Mouse (Mus musculus): ENCODE measurements around the gene Perm1. TPM values are rescaled to one million over a fixed set of nuclear protein-coding genes. Genes with fewer than 3 reads are reported as not detected.

Perm1 gene
- polyA plus RNA-seq, 1 experiment from 2014 or later = 5.4 TPM

DNA sequence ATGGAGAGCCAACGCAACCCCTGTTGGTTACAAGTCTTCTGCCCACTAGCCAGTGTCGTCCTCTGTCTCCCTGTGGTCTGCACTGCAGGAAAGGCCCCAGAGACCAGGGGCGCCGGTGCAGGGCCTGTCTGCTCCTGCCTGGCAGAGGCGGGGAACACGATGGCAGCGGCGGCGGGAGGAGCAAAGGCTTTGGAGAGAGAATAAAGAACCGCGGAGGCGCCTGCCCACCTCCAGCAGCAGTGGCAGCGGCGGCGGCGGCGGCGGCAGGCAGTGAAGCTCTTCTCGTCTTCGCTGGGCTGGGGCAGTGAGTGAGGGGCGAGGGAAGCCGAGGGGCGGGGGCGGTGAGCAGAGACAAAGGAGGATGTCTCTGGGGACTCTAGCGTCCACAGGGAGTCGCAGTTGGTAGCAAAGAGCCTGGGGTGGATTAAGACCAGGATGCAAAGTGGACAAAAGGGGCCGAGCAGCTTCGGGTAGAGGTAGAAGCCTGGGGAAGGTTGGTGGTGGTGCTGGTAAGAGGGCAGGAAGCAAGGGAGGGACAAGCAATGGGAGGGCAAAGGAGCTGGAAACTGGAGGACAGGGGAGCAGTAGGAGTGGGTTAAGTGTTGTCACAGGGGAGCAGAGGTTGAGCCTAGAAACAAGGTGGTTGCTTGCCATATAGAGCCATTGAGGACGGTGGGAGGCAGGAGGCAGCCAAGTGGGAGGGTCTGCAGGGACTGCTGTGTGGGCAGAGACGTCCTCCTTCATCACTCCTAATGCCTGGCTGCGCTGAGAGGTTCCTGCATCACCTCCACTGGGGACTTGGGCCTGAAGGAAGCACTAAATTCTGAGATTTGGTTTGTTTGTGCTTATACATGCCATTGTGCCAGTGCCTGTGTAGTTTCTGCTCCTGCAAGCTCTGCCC lies 29.5 kb upstream of the Perm1 start:
- 23% methylated on average over 31 of the region's 31 CpGs for WGBS
- Histone ChIP-seq H3K9ac (ENCODE audit: low read length) (peak overlapping the region; percentile 42), H3K4me3 (replicated peaks; ENCODE audit: low read length) (peak overlapping the region; percentile 2)

DNA sequence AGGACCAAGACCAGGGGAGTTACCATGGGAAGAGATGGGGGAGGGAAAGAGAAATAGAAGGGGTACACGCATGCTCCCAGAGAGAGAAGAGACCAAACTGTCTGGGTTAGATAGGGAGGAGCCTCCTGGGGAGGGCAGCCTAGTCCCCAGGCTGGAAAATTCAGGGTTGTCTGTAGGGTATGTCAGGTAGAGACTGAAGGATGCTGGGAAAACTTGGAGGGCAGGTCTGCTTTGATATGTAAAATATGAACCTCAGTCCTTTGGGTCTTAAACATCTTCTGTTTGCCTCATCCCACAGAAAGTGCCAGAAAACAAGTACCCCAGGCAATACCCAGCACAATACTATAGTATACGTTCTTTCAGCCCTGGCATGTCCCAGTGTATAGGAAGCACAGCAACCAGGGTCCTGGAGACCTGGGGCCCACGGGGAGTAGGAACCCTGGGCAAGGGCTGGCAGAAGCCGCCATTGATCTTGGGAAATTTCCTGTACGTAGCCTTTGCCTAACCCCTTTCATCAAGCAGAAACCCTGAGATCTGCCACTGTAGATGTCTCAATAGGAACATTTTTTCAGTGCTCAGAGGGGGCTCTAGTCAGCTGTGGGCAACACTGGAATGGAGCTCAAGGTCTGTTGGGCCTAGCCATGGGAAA lies 27.4 kb upstream of the Perm1 start:
- Histone ChIP-seq H3K4me3 (replicated peaks; ENCODE audit: low read length) (no peak overlapping the region), H3K4me2 (ENCODE audit: low read depth, low read length) (no peak overlapping the region), H3K9me3 (replicated peaks; ENCODE audit: control insufficient read depth, low read length) (no peaks in the 10 kb centered on the region), H3K36me3 (ENCODE audit: control insufficient read depth, insufficient read depth, low read length) (no peaks in the 10 kb centered on the region), H3K27me3 (ENCODE audit: control insufficient read depth, insufficient read depth, low read length) (no peaks in the 10 kb centered on the region), H3K9ac (ENCODE audit: low read length) (0 out of 2 replicates have a peak overlapping the region, but pooled peaks have one; percentile 18), H3K4me1 (ENCODE audit: control insufficient read depth, insufficient read depth, low read length) (peaks cover 44% of the 10 kb centered on the region), H3K27ac (ENCODE audit: low read length) (0 out of 2 replicates have a peak overlapping the region, but pooled peaks have one; percentile 39)
- no peak for ATAC-seq (ENCODE audit: insufficient read depth, low FRiP score)
- WGBS = 70% methylated on average over 5 of the region's 5 CpGs

More for the DNA sequence above, 29.5 kb upstream of the Perm1 start:
- no peak overlapping the region for H3K27ac ChIP-seq (ENCODE audit: low read length)
- H3K4me1 ChIP-seq (ENCODE audit: control insufficient read depth, insufficient read depth, low read length) = peaks cover 25% of the 10 kb centered on the region
- no peaks in the 10 kb centered on the region for H3K27me3 ChIP-seq (ENCODE audit: control insufficient read depth, insufficient read depth, low read length)
- H3K4me2 ChIP-seq (ENCODE audit: low read depth, low read length) = peak overlapping the region; percentile 31
- ATAC-seq (ENCODE audit: insufficient read depth, low FRiP score) = no peak
- H3K9me3 ChIP-seq (replicated peaks; ENCODE audit: control insufficient read depth, low read length) = no peaks in the 10 kb centered on the region
- no peaks in the 10 kb centered on the region for H3K36me3 ChIP-seq (ENCODE audit: control insufficient read depth, insufficient read depth, low read length)

DNA sequence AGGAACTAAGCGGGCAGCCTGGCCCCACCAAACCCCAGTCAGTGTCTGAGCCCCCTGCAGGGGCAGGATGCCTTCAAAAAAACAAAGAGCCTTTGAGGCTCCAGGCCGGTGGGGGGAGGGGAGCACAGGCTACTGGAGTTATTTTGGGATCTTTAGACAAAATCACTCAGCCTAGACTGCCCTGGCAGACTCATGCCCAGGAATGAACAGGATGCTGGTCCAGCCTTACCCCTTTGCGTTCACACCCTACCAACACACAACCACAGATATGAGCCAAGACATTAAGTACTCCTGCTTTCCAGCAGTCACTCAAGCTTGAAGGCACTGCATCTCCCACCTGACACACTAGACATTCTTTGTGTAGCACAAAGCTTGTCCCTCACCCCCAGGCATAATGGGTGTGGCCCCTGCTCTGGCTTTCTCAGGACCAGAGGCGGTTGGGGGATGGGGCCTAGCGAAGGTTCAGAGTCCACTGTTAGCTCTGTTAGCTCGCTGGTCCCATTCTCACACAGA lies 26.8 kb upstream of the Perm1 start:
- Histone ChIP-seq H3K36me3 (ENCODE audit: control insufficient read depth, insufficient read depth, low read length) (no peaks in the 10 kb centered on the region), H3K27me3 (ENCODE audit: control insufficient read depth, insufficient read depth, low read length) (no peaks in the 10 kb centered on the region), H3K4me3 (replicated peaks; ENCODE audit: low read length) (no peak overlapping the region), H3K9ac (ENCODE audit: low read length) (0 out of 2 replicates have a peak overlapping the region, but pooled peaks have one; percentile 22), H3K9me3 (replicated peaks; ENCODE audit: control insufficient read depth, low read length) (no peaks in the 10 kb centered on the region), H3K4me2 (ENCODE audit: low read depth, low read length) (peak overlapping the region; percentile 13), H3K27ac (ENCODE audit: low read length) (0 out of 2 replicates have a peak overlapping the region, but pooled peaks have one; percentile 39), H3K4me1 (ENCODE audit: control insufficient read depth, insufficient read depth, low read length) (peaks cover 46% of the 10 kb centered on the region)
- peak; percentile 61 for ATAC-seq (ENCODE audit: insufficient read depth, low FRiP score)
- WGBS = 38% methylated on average over 6 of the region's 6 CpGs

DNA sequence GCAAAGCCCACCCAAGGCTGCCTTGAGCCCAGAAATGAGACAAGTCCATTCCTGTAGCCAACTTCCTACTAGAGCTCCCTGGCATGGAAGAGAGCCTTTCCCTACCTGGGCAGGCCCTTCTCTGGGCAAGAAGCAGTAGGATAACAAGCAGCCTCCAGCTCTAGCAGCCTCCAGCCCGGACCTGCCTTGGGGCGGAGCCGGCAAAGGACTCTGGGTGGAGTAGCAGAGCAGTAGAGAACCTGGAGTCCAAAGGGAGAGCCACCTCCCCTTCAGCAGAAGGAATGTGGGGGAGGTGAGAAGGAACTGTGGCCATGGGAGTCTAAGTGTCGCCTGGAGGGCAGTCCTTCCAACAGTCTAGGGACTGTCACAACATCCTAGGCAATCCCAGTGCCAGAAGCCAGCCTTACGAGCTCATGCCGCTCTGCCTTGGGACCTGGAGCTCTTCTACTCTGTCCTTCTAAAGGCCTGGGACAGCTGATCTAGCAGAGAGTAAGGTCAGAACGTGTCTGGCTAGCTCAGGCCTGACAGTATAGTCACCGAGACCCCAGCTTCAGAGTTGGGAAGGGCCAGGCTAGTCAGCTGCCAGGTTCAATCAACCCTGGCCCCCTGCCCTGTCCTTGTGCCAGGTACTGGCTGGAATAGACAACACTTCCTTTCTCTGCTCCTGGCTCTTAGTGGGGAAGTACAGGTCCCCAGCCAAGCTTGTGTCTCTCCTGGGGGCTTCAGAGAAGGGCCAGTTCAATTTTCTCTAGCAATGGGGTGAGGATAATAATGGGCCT lies 23.1 kb upstream of the Perm1 start:
- Histone ChIP-seq H3K4me3 (replicated peaks; ENCODE audit: low read length) (no peak overlapping the region), H3K9ac (ENCODE audit: low read length) (peak overlapping the region; percentile 36; the same call in 1 of the 2 replicates), H3K4me2 (ENCODE audit: low read depth, low read length) (peak overlapping the region; percentile 23), H3K27ac (ENCODE audit: low read length) (peak overlapping the region; percentile 63; the same call in 1 of the 2 replicates), H3K27me3 (ENCODE audit: control insufficient read depth, insufficient read depth, low read length) (no peaks in the 10 kb centered on the region), H3K36me3 (ENCODE audit: control insufficient read depth, insufficient read depth, low read length) (no peaks in the 10 kb centered on the region), H3K4me1 (ENCODE audit: control insufficient read depth, insufficient read depth, low read length) (peaks cover 64% of the 10 kb centered on the region), H3K9me3 (replicated peaks; ENCODE audit: control insufficient read depth, low read length) (no peaks in the 10 kb centered on the region)
- 44% methylated on average over 8 of the region's 8 CpGs for WGBS
- peak; percentile 56; the same call in 1 of the 2 replicates for ATAC-seq (ENCODE audit: insufficient read depth, low FRiP score)

DNA sequence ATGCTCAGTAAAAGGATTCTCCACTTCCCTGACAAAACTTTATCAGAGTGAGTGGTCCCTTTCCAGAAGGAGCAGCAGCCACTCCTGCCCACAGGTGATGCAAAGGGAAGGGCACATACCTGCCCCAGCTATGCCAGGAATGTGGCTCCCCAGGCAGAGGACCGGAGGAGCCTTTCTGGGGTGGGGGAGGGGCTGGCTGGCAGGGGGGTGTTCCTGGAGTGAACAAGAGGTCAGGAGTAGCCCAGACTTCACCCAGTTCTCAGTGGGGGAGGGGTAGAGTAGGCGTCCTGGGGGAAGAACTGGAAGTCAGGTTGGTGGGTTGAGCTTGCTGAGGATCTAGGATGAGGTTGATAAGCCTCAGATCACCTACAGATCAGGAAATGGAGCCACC lies 22.5 kb upstream of the Perm1 start:
- WGBS = 24% methylated on average over 2 of the region's 2 CpGs
- Histone ChIP-seq H3K4me2 (ENCODE audit: low read depth, low read length) (peak overlapping the region; percentile 18; the same call in 1 of the 2 replicates), H3K9me3 (replicated peaks; ENCODE audit: control insufficient read depth, low read length) (no peaks in the 10 kb centered on the region), H3K27me3 (ENCODE audit: control insufficient read depth, insufficient read depth, low read length) (no peaks in the 10 kb centered on the region), H3K4me3 (replicated peaks; ENCODE audit: low read length) (no peak overlapping the region), H3K4me1 (ENCODE audit: control insufficient read depth, insufficient read depth, low read length) (peaks cover 64% of the 10 kb centered on the region), H3K9ac (ENCODE audit: low read length) (0 out of 2 replicates have a peak overlapping the region, but pooled peaks have one; percentile 36), H3K27ac (ENCODE audit: low read length) (peak overlapping the region; percentile 63; the same call in 1 of the 2 replicates), H3K36me3 (ENCODE audit: control insufficient read depth, insufficient read depth, low read length) (no peaks in the 10 kb centered on the region)
- ATAC-seq (ENCODE audit: insufficient read depth, low FRiP score) = no peak

DNA sequence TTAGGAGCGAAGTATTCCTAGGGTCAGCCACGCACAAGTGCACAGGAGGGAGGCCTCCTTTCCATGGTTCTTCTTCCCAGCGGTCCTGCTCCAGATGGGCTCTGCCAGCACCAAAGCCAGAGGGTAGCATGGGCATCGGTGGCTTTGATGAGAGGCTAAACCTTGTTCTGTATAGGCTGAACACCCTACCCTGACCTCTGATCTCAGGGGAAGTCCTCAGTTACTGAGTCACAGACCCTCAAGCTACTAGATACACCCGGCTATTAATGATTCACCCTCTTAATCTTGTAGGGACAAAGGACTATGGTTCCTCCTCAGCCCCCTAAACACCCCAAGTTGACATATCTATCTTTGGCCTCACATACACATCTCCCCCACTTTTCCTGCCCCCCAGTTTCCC lies 21.8 kb upstream of the Perm1 start:
- H3K4me1 ChIP-seq (ENCODE audit: control insufficient read depth, insufficient read depth, low read length) = peaks cover 61% of the 10 kb centered on the region
- H3K4me2 ChIP-seq (ENCODE audit: low read depth, low read length) = peak overlapping the region; percentile 6; the same call in 1 of the 2 replicates

DNA sequence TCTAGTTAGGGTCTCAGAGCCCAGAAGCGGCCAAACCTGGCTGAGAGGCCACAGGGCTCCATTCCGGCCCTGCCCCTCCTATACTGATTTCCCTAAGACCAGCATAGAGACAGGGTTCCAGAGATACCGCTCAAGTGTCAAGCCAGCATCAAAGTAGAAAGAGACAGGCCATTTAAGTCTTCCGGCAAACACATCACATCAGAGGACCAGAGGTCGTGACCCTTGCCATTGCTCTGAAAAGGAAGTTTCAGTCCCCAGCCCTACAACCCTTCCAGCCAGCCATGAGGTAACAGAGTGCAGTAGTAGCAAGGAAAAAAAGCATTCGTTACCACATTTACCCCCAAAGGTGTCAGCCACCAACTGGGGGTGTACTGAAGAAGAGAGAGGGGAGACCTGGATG lies 21.3 kb upstream of the Perm1 start:
- WGBS = 53% methylated on average over 6 of the region's 6 CpGs
- H3K27ac ChIP-seq (ENCODE audit: low read length) = no peak overlapping the region
- H3K4me1 ChIP-seq (ENCODE audit: control insufficient read depth, insufficient read depth, low read length) = peaks cover 57% of the 10 kb centered on the region
- no peaks in the 10 kb centered on the region for H3K9me3 ChIP-seq (replicated peaks; ENCODE audit: control insufficient read depth, low read length)
- H3K4me3 ChIP-seq (replicated peaks; ENCODE audit: low read length) = no peak overlapping the region
- peak overlapping the region; percentile 6; the same call in 1 of the 2 replicates for H3K4me2 ChIP-seq (ENCODE audit: low read depth, low read length)
- no peaks in the 10 kb centered on the region for H3K36me3 ChIP-seq (ENCODE audit: control insufficient read depth, insufficient read depth, low read length)
- H3K27me3 ChIP-seq (ENCODE audit: control insufficient read depth, insufficient read depth, low read length) = no peaks in the 10 kb centered on the region
- no peak for ATAC-seq (ENCODE audit: insufficient read depth, low FRiP score)
- peak overlapping the region; percentile 16; the same call in 1 of the 2 replicates for H3K9ac ChIP-seq (ENCODE audit: low read length)

More for the DNA sequence above, 21.8 kb upstream of the Perm1 start:
- H3K4me3 ChIP-seq (replicated peaks; ENCODE audit: low read length) = no peak overlapping the region
- WGBS = 73% methylated on average over 5 of the region's 5 CpGs
- H3K27ac ChIP-seq (ENCODE audit: low read length) = no peak overlapping the region
- H3K9ac ChIP-seq (ENCODE audit: low read length) = no peak overlapping the region; the same call in 1 of the 2 replicates
- no peaks in the 10 kb centered on the region for H3K9me3 ChIP-seq (replicated peaks; ENCODE audit: control insufficient read depth, low read length)
- no peaks in the 10 kb centered on the region for H3K36me3 ChIP-seq (ENCODE audit: control insufficient read depth, insufficient read depth, low read length)
- no peaks in the 10 kb centered on the region for H3K27me3 ChIP-seq (ENCODE audit: control insufficient read depth, insufficient read depth, low read length)
- no peak for ATAC-seq (ENCODE audit: insufficient read depth, low FRiP score)

Data from stomach, embryonic 16.5 days (tissue).